Mouse (Mus musculus) MEL (cell line): ENCODE measurements at regions not wholly inside any gene's neighbourhood (a gene's known extent, or its start where the extent isn't known, plus 50 kb on each side); places are given as distances from the start of the nearest gene placed in this dataset.

ENCODE experiments used
- CTCF ChIP-seq, 3 experiments: IDR thresholded peaks in 2 of 3; conservative IDR thresholded peaks in 1 of 3; 2 replicates each; pipeline ENCODE4 v1.5.1; 2011 to 2012; ENCODE audit warnings: low read length in 3 of 3, low read depth in 2 of 3, mild to moderate bottlenecking in 2 of 3, improper control_type of control experiment in 1 of 3, inconsistent platforms in 1 of 3, mixed read lengths in 1 of 3, moderate library complexity in 1 of 3; ENCODE audit not compliant: control insufficient read depth in 1 of 3, insufficient read depth in 1 of 3, poor library complexity in 1 of 3, severe bottlenecking in 1 of 3
- EP300 ChIP-seq, 2 experiments: IDR thresholded peaks; 2 replicates each; pipeline ENCODE4 v1.6.1; 2011; ENCODE audit warnings: improper control_type of control experiment in 2 of 2, low read length in 2 of 2, low read depth in 1 of 2, mild to moderate bottlenecking in 1 of 2
- POLR2A ChIP-seq, 2 experiments: IDR thresholded peaks; 2 replicates each; pipeline ENCODE4 v1.6.1; 2011 to 2012; ENCODE audit warnings: low read length in 2 of 2, mild to moderate bottlenecking in 2 of 2, control low read depth in 1 of 2, improper control_type of control experiment in 1 of 2, low read depth in 1 of 2, moderate library complexity in 1 of 2; ENCODE audit not compliant: control insufficient read depth in 1 of 2, insufficient read depth in 1 of 2, poor library complexity in 1 of 2
- TCF12 ChIP-seq: IDR thresholded peaks from 2 replicates; pipeline ENCODE4 v1.6.1; 2014; ENCODE audit warnings: low read depth, mild to moderate bottlenecking, inconsistent platforms, low read length, improper control_type of control experiment, moderate library complexity
- ZMIZ1 ChIP-seq: IDR thresholded peaks from 2 replicates; pipeline ENCODE4 v1.6.1; 2012; ENCODE audit warnings: low read depth, mild to moderate bottlenecking, inconsistent platforms, low read length, improper control_type of control experiment, moderate library complexity

DNA sequence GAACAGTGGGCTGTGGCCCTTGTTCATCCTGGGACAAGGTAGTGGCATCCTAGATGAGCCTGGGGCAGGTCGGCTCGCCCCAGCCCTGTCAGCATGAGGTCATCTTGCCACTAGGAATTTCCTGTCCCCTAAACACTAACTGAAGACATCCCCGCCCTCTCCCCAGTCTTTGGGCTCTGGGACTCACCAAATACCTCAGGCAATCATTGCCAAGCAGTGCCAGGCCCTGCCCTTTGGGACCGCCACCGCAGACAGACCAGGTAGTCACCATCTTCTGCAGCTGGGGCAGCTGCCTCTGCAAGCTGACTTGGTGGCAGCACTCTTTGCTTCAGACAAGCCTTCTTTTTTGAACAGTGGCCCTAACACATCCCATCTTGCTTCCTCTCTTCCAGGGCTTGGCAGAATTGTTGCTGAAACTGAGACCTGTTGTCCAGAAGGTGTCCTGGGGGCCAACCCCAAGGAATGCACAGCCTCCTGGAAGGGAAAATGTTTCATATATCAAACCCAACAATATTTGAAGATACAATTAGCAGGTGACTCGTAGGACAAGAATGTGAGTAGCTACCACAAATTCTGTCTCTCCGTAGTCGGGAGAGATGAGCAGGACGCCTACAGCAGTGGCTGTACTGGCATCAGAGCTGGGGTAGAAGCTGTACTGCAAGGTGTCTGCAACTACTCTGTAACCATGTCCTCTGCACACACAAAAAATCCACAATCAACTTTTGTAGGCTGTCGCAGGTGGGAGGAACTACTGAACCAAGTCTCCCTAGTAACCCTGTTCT is 79.0 kb upstream of the Bnc1 start:
- TF ChIP-seq TCF12: no peak
- no peak for TF ChIP-seq ZMIZ1
- no peak for TF ChIP-seq EP300 (IDR thresholded peaks at IDR 0.05; ENCODE audit: low read depth in 1 of 2, low read length in 2 of 2)
- TF ChIP-seq POLR2A (IDR thresholded peaks at IDR 0.05; ENCODE audit: control insufficient read depth in 1 of 2, insufficient read depth in 1 of 2, low read depth in 1 of 2, low read length in 2 of 2, poor library complexity in 1 of 2): no peak
- TF ChIP-seq CTCF (IDR thresholded peaks at IDR 0.05 in 2 of 3, conservative IDR thresholded peaks at IDR 0.05 in 1 of 3; ENCODE audit: control insufficient read depth in 1 of 3, insufficient read depth in 1 of 3, low read depth in 2 of 3, low read length in 3 of 3, poor library complexity in 1 of 3, severe bottlenecking in 1 of 3): no peak
